Mouse (Mus musculus): ENCODE data around the gene Kcnk3. TPM values are rescaled to one million over a fixed set of nuclear protein-coding genes. Genes with fewer than 3 reads are reported as not detected.

Kcnk3 gene
- polyA plus RNA-seq, 1 experiment, result 0.95 TPM

- Histone ChIP-seq H3K4me3 (ENCODE audit: control insufficient read depth, low read depth, low read length) (no peak overlapping the region), H3K27me3 (ENCODE audit: control insufficient read depth, insufficient read depth, low read length) (no peaks in the 10 kb centered on the region), H3K4me1 (ENCODE audit: control insufficient read depth, insufficient read depth, low read length) (no peaks in the 10 kb centered on the region), H3K27ac (ENCODE audit: control insufficient read depth, insufficient read depth, low read depth, low read length) (no peak overlapping the region), H3K36me3 (ENCODE audit: control insufficient read depth, insufficient read depth, low read length) (no peaks in the 10 kb centered on the region)
- TF ChIP-seq POLR2A (IDR thresholded peaks at IDR 0.05; ENCODE audit: control insufficient read depth, low read depth, low read length) (no peak), CTCF (IDR thresholded peaks at IDR 0.05; ENCODE audit: control insufficient read depth, insufficient read depth, insufficient replicate concordance, low read depth, low read length) (no peak)
These were observed 33.0 kb upstream of the Kcnk3 start for GRCm38 (mm10) chr5:30554981-30555380.

- H3K27me3 ChIP-seq (ENCODE audit: control insufficient read depth, insufficient read depth, low read length), result no peaks in the 10 kb centered on the region
- H3K27ac ChIP-seq (ENCODE audit: control insufficient read depth, insufficient read depth, low read depth, low read length), result no peak overlapping the region
- H3K36me3 ChIP-seq (ENCODE audit: control insufficient read depth, insufficient read depth, low read length), result no peaks in the 10 kb centered on the region
- TF ChIP-seq CTCF (IDR thresholded peaks at IDR 0.05; ENCODE audit: control insufficient read depth, insufficient read depth, insufficient replicate concordance, low read depth, low read length), result no peak
- TF ChIP-seq POLR2A (IDR thresholded peaks at IDR 0.05; ENCODE audit: control insufficient read depth, low read depth, low read length), result no peak
- H3K4me1 ChIP-seq (ENCODE audit: control insufficient read depth, insufficient read depth, low read length), result no peaks in the 10 kb centered on the region
- H3K4me3 ChIP-seq (ENCODE audit: control insufficient read depth, low read depth, low read length), result no peak overlapping the region
These were observed 31.7 kb upstream of the Kcnk3 start for GRCm38 (mm10) chr5:30556284-30556683.

- Histone ChIP-seq H3K27me3 (ENCODE audit: control insufficient read depth, insufficient read depth, low read length) (no peaks in the 10 kb centered on the region), H3K4me3 (ENCODE audit: control insufficient read depth, low read depth, low read length) (no peak overlapping the region), H3K36me3 (ENCODE audit: control insufficient read depth, insufficient read depth, low read length) (no peaks in the 10 kb centered on the region), H3K27ac (ENCODE audit: control insufficient read depth, insufficient read depth, low read depth, low read length) (no peak overlapping the region), H3K4me1 (ENCODE audit: control insufficient read depth, insufficient read depth, low read length) (no peaks in the 10 kb centered on the region)
- no peak for TF ChIP-seq CTCF (IDR thresholded peaks at IDR 0.05; ENCODE audit: control insufficient read depth, insufficient read depth, insufficient replicate concordance, low read depth, low read length)
- no peak for TF ChIP-seq POLR2A (IDR thresholded peaks at IDR 0.05; ENCODE audit: control insufficient read depth, low read depth, low read length)
These were observed 28.5 kb upstream of the Kcnk3 start for GRCm38 (mm10) chr5:30559421-30559820.

DNA sequence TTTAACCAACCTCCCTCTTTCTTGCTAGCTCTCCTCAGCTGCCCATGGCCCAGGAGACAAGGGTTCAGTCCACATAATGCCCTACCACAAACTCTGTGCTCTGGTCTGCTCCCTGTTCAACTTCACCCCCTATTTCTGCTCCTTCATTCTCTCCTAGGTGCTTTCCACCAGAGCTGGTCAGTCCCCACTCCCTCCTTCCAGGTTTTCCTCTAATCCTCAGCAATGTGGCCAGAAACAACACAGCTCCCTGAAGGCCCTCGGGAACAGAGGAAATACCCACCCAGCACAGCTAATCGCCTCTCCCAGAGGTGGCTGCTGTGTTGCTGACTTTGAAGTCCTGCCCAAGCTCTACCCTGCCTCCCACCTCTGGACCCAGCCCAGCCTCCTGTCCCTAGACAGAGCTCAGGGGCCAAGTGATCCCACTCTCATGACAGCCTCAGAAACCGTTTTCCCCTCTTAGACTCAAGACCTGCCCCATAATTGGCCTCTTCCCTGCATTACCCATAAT is 27.9 kb upstream of the Kcnk3 start:
- Histone ChIP-seq H3K27me3 (ENCODE audit: control insufficient read depth, insufficient read depth, low read length) (no peaks in the 10 kb centered on the region), H3K27ac (ENCODE audit: control insufficient read depth, insufficient read depth, low read depth, low read length) (no peak overlapping the region), H3K4me3 (ENCODE audit: control insufficient read depth, low read depth, low read length) (no peak overlapping the region), H3K4me1 (ENCODE audit: control insufficient read depth, insufficient read depth, low read length) (no peaks in the 10 kb centered on the region), H3K36me3 (ENCODE audit: control insufficient read depth, insufficient read depth, low read length) (no peaks in the 10 kb centered on the region)
- no peak for TF ChIP-seq CTCF (IDR thresholded peaks at IDR 0.05; ENCODE audit: control insufficient read depth, insufficient read depth, insufficient replicate concordance, low read depth, low read length)
- no peak for TF ChIP-seq POLR2A (IDR thresholded peaks at IDR 0.05; ENCODE audit: control insufficient read depth, low read depth, low read length)

GRCm38 (mm10) chr5:30568479-30568878 is 19.5 kb upstream of the Kcnk3 start:
- TF ChIP-seq CTCF (IDR thresholded peaks at IDR 0.05; ENCODE audit: control insufficient read depth, insufficient read depth, insufficient replicate concordance, low read depth, low read length) (no peak), POLR2A (IDR thresholded peaks at IDR 0.05; ENCODE audit: control insufficient read depth, low read depth, low read length) (no peak)
- Histone ChIP-seq H3K27ac (ENCODE audit: control insufficient read depth, insufficient read depth, low read depth, low read length) (no peak overlapping the region), H3K27me3 (ENCODE audit: control insufficient read depth, insufficient read depth, low read length) (no peaks in the 10 kb centered on the region), H3K36me3 (ENCODE audit: control insufficient read depth, insufficient read depth, low read length) (no peaks in the 10 kb centered on the region), H3K4me1 (ENCODE audit: control insufficient read depth, insufficient read depth, low read length) (no peaks in the 10 kb centered on the region), H3K4me3 (ENCODE audit: control insufficient read depth, low read depth, low read length) (no peak overlapping the region)

GRCm38 (mm10) chr5:30571820-30572219 is 16.1 kb upstream of the Kcnk3 start:
- H3K27ac ChIP-seq (ENCODE audit: control insufficient read depth, insufficient read depth, low read depth, low read length), result no peak overlapping the region
- no peaks in the 10 kb centered on the region; the same call in 1 of the 2 replicates for H3K4me1 ChIP-seq (ENCODE audit: control insufficient read depth, insufficient read depth, low read length)
- H3K36me3 ChIP-seq (ENCODE audit: control insufficient read depth, insufficient read depth, low read length), result no peaks in the 10 kb centered on the region
- no peak for TF ChIP-seq POLR2A (IDR thresholded peaks at IDR 0.05; ENCODE audit: control insufficient read depth, low read depth, low read length)
- no peak for TF ChIP-seq CTCF (IDR thresholded peaks at IDR 0.05; ENCODE audit: control insufficient read depth, insufficient read depth, insufficient replicate concordance, low read depth, low read length)
- no peak overlapping the region for H3K4me3 ChIP-seq (ENCODE audit: control insufficient read depth, low read depth, low read length)
- H3K27me3 ChIP-seq (ENCODE audit: control insufficient read depth, insufficient read depth, low read length), result no peaks in the 10 kb centered on the region

GRCm38 (mm10) chr5:30574367-30574766 is 13.6 kb upstream of the Kcnk3 start:
- H3K4me3 ChIP-seq (ENCODE audit: control insufficient read depth, low read depth, low read length), result no peak overlapping the region
- no peaks in the 10 kb centered on the region; the same call in 1 of the 2 replicates for H3K4me1 ChIP-seq (ENCODE audit: control insufficient read depth, insufficient read depth, low read length)
- H3K27ac ChIP-seq (ENCODE audit: control insufficient read depth, insufficient read depth, low read depth, low read length), result peak overlapping the region; percentile 5; the same call in 1 of the 2 replicates
- no peaks in the 10 kb centered on the region for H3K27me3 ChIP-seq (ENCODE audit: control insufficient read depth, insufficient read depth, low read length)
- TF ChIP-seq POLR2A (IDR thresholded peaks at IDR 0.05; ENCODE audit: control insufficient read depth, low read depth, low read length) (no peak), CTCF (IDR thresholded peaks at IDR 0.05; ENCODE audit: control insufficient read depth, insufficient read depth, insufficient replicate concordance, low read depth, low read length) (no peak)
- H3K36me3 ChIP-seq (ENCODE audit: control insufficient read depth, insufficient read depth, low read length), result no peaks in the 10 kb centered on the region

- Histone ChIP-seq H3K27ac (ENCODE audit: control insufficient read depth, insufficient read depth, low read depth, low read length) (no peak overlapping the region), H3K4me3 (ENCODE audit: control insufficient read depth, low read depth, low read length) (no peak overlapping the region), H3K36me3 (ENCODE audit: control insufficient read depth, insufficient read depth, low read length) (no peaks in the 10 kb centered on the region), H3K27me3 (ENCODE audit: control insufficient read depth, insufficient read depth, low read length) (no peaks in the 10 kb centered on the region), H3K4me1 (ENCODE audit: control insufficient read depth, insufficient read depth, low read length) (no peaks in the 10 kb centered on the region; the same call in 1 of the 2 replicates)
- TF ChIP-seq POLR2A (IDR thresholded peaks at IDR 0.05; ENCODE audit: control insufficient read depth, low read depth, low read length), result no peak
- no peak for TF ChIP-seq CTCF (IDR thresholded peaks at IDR 0.05; ENCODE audit: control insufficient read depth, insufficient read depth, insufficient replicate concordance, low read depth, low read length)
These were observed 11.7 kb upstream of the Kcnk3 start for GRCm38 (mm10) chr5:30576233-30576632.
